Mouse (Mus musculus): Measurements from ENCODE around the gene Ttc13. TPM values are rescaled to one million over a fixed set of nuclear protein-coding genes. Genes with fewer than 3 reads are reported as not detected.

Ttc13 gene
- polyA plus RNA-seq, 1 experiment = 16.4 TPM

DNA sequence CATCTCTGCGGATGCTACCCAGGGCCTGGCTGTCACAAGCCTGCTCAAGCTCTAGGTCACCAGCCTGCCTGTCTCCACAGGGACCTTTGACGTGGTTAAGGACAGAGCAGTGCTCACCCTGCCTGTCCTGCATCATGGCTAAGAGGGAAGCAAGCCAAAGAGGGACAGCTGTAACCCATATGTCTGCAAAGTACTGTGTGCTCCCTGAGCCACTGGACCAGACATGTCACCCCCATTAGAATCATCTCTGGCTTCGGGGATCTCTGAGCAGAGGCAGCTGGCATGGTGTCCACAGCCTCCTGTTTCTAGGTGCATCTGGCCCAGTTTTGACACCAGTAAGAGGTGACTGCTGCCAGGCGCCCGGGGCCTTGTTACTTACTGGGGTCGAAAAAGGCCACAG lies 91.3 kb downstream of the Ttc13 start:
- WGBS = 64% methylated on average over 6 of the region's 6 CpGs
- TF ChIP-seq POLR2A (IDR thresholded peaks at IDR 0.05; ENCODE audit: borderline replicate concordance, extremely low read depth, low read depth, low read length) (no peak), CTCF (IDR thresholded peaks at IDR 0.05; ENCODE audit: insufficient read depth, low read length) (no peak)
- no peak overlapping the region for H3K4me3 ChIP-seq (replicated peaks; ENCODE audit: extremely low read depth, low read depth, low read length)

DNA sequence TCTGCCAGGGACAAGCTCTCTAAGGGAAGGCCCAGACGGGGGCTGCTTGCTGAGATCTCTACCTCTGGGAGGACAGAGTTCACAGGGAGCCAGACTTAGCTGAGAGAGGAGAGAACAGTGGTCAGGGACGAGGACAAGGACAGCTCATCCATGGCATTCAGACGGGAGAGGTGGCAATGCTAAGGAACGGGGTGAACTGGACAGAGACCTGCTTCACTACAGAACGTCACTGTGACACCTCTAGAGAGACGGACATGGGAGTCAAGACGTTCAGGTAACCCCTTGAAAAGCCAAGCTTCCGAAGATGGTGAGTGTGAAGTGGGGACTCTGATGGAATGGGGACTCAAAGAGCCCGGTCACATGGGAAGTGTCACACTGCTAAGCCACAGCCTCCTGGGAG lies 95.5 kb downstream of the Ttc13 start:
- 88% methylated on average over 9 of the region's 9 CpGs for WGBS

More for the DNA sequence above, 91.3 kb downstream of the Ttc13 start:
- no peak for DNase-seq
- H3K4me1 ChIP-seq (ENCODE audit: control insufficient read depth, insufficient read depth, low read length) = peaks cover 2% of the 10 kb centered on the region; the same call in 1 of the 2 replicates

More for the DNA sequence above, 95.5 kb downstream of the Ttc13 start:
- TF ChIP-seq POLR2A (IDR thresholded peaks at IDR 0.05; ENCODE audit: borderline replicate concordance, extremely low read depth, low read depth, low read length) (no peak), CTCF (IDR thresholded peaks at IDR 0.05; ENCODE audit: insufficient read depth, low read length) (no peak)
- Histone ChIP-seq H3K4me3 (replicated peaks; ENCODE audit: extremely low read depth, low read depth, low read length) (no peak overlapping the region), H3K4me1 (ENCODE audit: control insufficient read depth, insufficient read depth, low read length) (no peaks in the 10 kb centered on the region)
- no peak for DNase-seq

Other genes starting within 250 kb of the Ttc13 start
- gene Cog2, start 201.2 kb downstream of the Ttc13 start, polyA plus RNA-seq (2012; rRNA removed) = 14.5 and 17.9 TPM in 2 replicates
- 4.7 and 6.1 TPM in 2 replicates for gene Agt, start 152.3 kb downstream of the Ttc13 start, polyA plus RNA-seq (2012; rRNA removed)
- 0.12 and 0.20 TPM in 2 replicates for gene Capn9, start 145.9 kb downstream of the Ttc13 start, polyA plus RNA-seq (2012; rRNA removed)
- 63.4 and 85.4 TPM in 2 replicates for gene 2310022B05Rik, start 58.6 kb downstream of the Ttc13 start, polyA plus RNA-seq (2012; rRNA removed)
- 15.6 and 15.9 TPM in 2 replicates for gene Arv1, start 156 bp upstream of the Ttc13 start, polyA plus RNA-seq (2012; rRNA removed)
- 4.0 and 4.9 TPM in 2 replicates for gene Fam89a, start 29.8 kb upstream of the Ttc13 start, polyA plus RNA-seq (2012; rRNA removed)
- 0.44 and 0.51 TPM in 2 replicates for gene Trim67, start 71.1 kb upstream of the Ttc13 start, polyA plus RNA-seq (2012; rRNA removed)
- gene Gnpat, start 141.1 kb upstream of the Ttc13 start, polyA plus RNA-seq (2012; rRNA removed) = 50.8 and 63.2 TPM in 2 replicates
- gene 2810004N23Rik, start 141.1 kb upstream of the Ttc13 start, polyA plus RNA-seq (2012; rRNA removed) = 9.0 and 11.3 TPM in 2 replicates
- gene Exoc8, start 175.7 kb upstream of the Ttc13 start, polyA plus RNA-seq (2012; rRNA removed) = 12.8 and 13.6 TPM in 2 replicates
- 13.6 and 17.8 TPM in 2 replicates for gene Sprtn, start 175.9 kb upstream of the Ttc13 start, polyA plus RNA-seq (2012; rRNA removed)
- 33.7 and 40.2 TPM in 2 replicates for gene Egln1, start 227.3 kb upstream of the Ttc13 start, polyA plus RNA-seq (2012; rRNA removed)

Data from lung, adult 2 months (tissue).